Mouse (Mus musculus) kidney, embryonic 15.5 days (tissue): ENCODE measurements at regions not wholly inside any gene's neighbourhood (a gene's known extent, or its start where the extent isn't known, plus 50 kb on each side); places are given as distances from the start of the nearest gene placed in this dataset. TPM values are rescaled to one million over a fixed set of nuclear protein-coding genes. Genes with fewer than 3 reads are reported as not detected.

Experiments
- ATAC-seq: fragments of 200-750 bp; cut with Nextera tagmentation; replicated peaks from 2 replicates; pipeline ENCODE4 v1.8.0; 2017; ENCODE audit warnings: moderate TSS enrichment; ENCODE audit not compliant: low FRiP score
- H3K27ac ChIP-seq: fragments of 300-500 bp; sonication (generic); 2 replicates; pipeline ENCODE4 v1.5.1; 2015; ENCODE audit warnings: mild to moderate bottlenecking, inconsistent platforms
- H3K27me3 ChIP-seq: fragments of 300-500 bp; sonication (generic); 2 replicates; pipeline ENCODE4 v1.6.1; 2015; ENCODE audit warnings: inconsistent platforms
- H3K36me3 ChIP-seq: fragments of 300-500 bp; sonication (generic); 2 replicates; pipeline ENCODE4 v1.6.1; 2015; ENCODE audit warnings: inconsistent platforms
- H3K4me1 ChIP-seq: fragments of 300-500 bp; sonication (generic); 2 replicates; pipeline ENCODE4 v1.6.1; 2015; ENCODE audit warnings: inconsistent platforms
- H3K4me2 ChIP-seq: fragments of 300-500 bp; sonication (generic); 2 replicates; pipeline ENCODE4 v1.6.1; 2015; ENCODE audit warnings: moderate library complexity, mild to moderate bottlenecking, inconsistent platforms
- H3K4me3 ChIP-seq: fragments of 300-500 bp; sonication (generic); replicated peaks from 2 replicates; pipeline ENCODE4 v1.5.1; 2015; ENCODE audit warnings: mild to moderate bottlenecking, inconsistent platforms
- H3K9ac ChIP-seq: fragments of 300-500 bp; sonication (generic); 2 replicates; pipeline ENCODE4 v1.6.1; 2015; ENCODE audit warnings: mild to moderate bottlenecking, inconsistent platforms
- H3K9me3 ChIP-seq: fragments of 300-500 bp; sonication (generic); replicated peaks from 2 replicates; pipeline ENCODE4 v1.6.1; 2016; ENCODE audit warnings: inconsistent platforms
- WGBS: fragments of 180-500 bp; shearing (Covaris S2); methylation state at CpG from one replicate; pipeline ENCODE4 v1.1.7; 2015; ENCODE audit warnings: mixed read lengths; 5-methylcytosine and 5-hydroxymethylcytosine counted together
- microRNA-seq: library from miRNA; unstranded; fragments of <30 nt; microRNA quantifications from one replicate; pipeline ENCODE4, GENCODE M21; 2016

DNA sequence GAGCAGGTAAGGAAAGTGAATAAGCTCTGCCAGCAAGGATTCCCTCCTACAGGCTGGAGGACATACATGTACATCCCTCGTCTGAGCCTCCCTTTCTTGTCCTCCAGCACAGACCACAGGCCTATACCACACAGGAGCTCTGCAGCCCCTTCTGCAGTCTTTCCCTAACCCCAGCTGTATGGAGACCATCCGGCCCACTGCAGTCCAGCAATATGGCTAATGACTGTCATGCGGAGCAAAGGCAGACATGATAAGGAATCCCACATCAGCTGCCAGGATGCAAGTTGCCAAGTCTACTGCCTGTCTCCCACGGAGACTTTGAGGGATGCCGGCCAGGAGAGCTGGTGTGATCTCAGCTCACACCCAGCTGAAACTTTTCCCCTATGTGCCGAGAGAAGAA lies 50.5 kb upstream of the Man2a1 start:
- Histone ChIP-seq H3K4me3 (no peak overlapping the region), H3K27me3 (no peaks in the 10 kb centered on the region), H3K4me2 (no peak overlapping the region), H3K36me3 (no peaks in the 10 kb centered on the region), H3K9me3 (no peaks in the 10 kb centered on the region), H3K4me1 (no peaks in the 10 kb centered on the region), H3K9ac (no peak overlapping the region), H3K27ac (no peak overlapping the region)
- 75% methylated on average over 6 of the region's 6 CpGs for WGBS
- no peak for ATAC-seq

Small RNAs in the stretch of these regions (microRNA-seq; reads per million reads assigned to microRNA genes)
- not detected for gene Mir6420
